Mouse (Mus musculus) testis, adult 2 months (tissue): ENCODE data around the gene Ublcp1. TPM values are rescaled to one million over a fixed set of nuclear protein-coding genes. Genes with fewer than 3 reads are reported as not detected.

ENCODE experiments used
- H3K27ac ChIP-seq: fragments of 200-500 bp; 2 replicates; pipeline ENCODE4 v1.5.1; 2012; ENCODE audit warnings: low read depth, low read length; ENCODE audit not compliant: control insufficient read depth, insufficient read depth
- H3K27me3 ChIP-seq: fragments of 200-500 bp; 2 replicates; pipeline ENCODE4 v1.6.1; 2012; ENCODE audit warnings: mild to moderate bottlenecking, low read length, moderate library complexity; ENCODE audit not compliant: control insufficient read depth, insufficient read depth
- H3K36me3 ChIP-seq: fragments of 200-500 bp; 2 replicates; pipeline ENCODE4 v1.6.1; 2012; ENCODE audit warnings: mild to moderate bottlenecking, low read length; ENCODE audit not compliant: control insufficient read depth, insufficient read depth
- H3K4me1 ChIP-seq: fragments of 200-500 bp; 2 replicates; pipeline ENCODE4 v1.6.1; 2012; ENCODE audit warnings: low read length; ENCODE audit not compliant: control insufficient read depth, insufficient read depth
- H3K4me3 ChIP-seq: fragments of 200-500 bp; 2 replicates; pipeline ENCODE4 v1.5.1; 2012; ENCODE audit warnings: low read depth, mild to moderate bottlenecking, low read length, moderate library complexity, mixed read lengths; ENCODE audit not compliant: control insufficient read depth
- CTCF ChIP-seq: fragments of 200-500 bp; IDR thresholded peaks from 2 replicates; pipeline ENCODE4 v1.5.1; 2012; ENCODE audit warnings: low read depth, mild to moderate bottlenecking, inconsistent platforms, low read length, moderate library complexity; ENCODE audit not compliant: control insufficient read depth, insufficient read depth, insufficient replicate concordance
- POLR2A ChIP-seq: fragments of 200-500 bp; IDR thresholded peaks from 2 replicates; pipeline ENCODE4 v1.6.1; 2012; ENCODE audit warnings: low read depth, mild to moderate bottlenecking, inconsistent platforms, low read length, moderate library complexity; ENCODE audit not compliant: control insufficient read depth
- polyA plus RNA-seq: library from polyadenylated mRNA; depleted of rRNA; stranded (reverse); fragments of >200 nt; gene quantifications from 2 replicates; pipeline ENCODE4 v1.2.3, GENCODE M21; 2012; rRNA removed

Gene Ublcp1
- 8.4 and 14.7 TPM in 2 replicates for polyA plus RNA-seq

DNA sequence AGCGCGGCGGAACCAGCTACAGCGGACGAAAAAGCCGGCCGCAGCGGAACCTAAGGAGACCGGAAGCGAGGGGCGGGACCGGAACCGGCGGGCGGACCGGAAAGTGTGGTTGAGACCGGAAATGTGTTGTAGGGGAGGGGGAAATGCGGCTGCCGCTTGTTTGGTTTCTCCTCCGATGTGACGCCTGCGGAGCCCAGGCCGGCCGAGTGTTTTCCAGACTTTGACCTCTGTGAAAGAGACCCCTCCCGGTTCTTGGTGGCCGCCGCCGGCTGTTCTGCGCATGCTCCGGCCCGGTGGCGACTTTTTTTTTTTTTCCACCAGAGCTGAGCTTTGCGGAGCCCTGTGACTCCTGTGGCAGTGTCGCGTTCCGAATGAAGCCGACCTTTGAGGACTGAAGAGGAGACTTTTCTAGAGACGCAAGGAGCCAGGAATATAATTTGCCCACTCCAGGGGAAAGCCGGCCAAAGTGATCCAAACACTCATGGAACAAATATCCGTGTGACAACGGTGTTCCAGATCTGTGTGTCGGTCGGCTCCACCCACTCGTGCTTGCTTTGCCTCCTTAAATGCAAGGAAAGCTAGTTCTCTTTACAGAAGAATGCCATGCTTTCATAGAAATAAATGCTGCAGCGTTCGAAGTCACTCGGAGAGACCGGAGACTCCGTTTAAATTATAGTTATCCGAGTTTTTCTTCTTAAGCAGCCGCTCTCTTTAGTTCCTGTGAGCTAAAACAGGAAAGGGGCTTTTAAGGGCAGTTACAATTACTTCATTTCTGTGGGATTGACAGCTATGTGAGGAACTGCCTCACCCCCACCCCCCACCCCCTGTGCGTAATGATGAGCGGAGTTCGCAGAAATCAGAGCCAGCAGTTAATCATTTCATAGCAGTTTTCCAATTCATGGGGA lies at the start of gene Ublcp1:
Ublcp1 (minus strand) TSS at position 67 of the 905 bp plus-strand sequence.
- peak within 1 kb of the TSS; percentile 100 for H3K4me3 ChIP-seq
- no peaks in the 10 kb centered on the region for H3K36me3 ChIP-seq
- no peaks in the 10 kb centered on the region for H3K27me3 ChIP-seq
- H3K4me1 ChIP-seq: peaks cover 7% of the 10 kb centered on the region; the same call in 1 of the 2 replicates
- peak; percentile 88 for TF ChIP-seq POLR2A
- TF ChIP-seq CTCF: no peak
- peak within 1 kb of the TSS; percentile 87 for H3K27ac ChIP-seq

DNA sequence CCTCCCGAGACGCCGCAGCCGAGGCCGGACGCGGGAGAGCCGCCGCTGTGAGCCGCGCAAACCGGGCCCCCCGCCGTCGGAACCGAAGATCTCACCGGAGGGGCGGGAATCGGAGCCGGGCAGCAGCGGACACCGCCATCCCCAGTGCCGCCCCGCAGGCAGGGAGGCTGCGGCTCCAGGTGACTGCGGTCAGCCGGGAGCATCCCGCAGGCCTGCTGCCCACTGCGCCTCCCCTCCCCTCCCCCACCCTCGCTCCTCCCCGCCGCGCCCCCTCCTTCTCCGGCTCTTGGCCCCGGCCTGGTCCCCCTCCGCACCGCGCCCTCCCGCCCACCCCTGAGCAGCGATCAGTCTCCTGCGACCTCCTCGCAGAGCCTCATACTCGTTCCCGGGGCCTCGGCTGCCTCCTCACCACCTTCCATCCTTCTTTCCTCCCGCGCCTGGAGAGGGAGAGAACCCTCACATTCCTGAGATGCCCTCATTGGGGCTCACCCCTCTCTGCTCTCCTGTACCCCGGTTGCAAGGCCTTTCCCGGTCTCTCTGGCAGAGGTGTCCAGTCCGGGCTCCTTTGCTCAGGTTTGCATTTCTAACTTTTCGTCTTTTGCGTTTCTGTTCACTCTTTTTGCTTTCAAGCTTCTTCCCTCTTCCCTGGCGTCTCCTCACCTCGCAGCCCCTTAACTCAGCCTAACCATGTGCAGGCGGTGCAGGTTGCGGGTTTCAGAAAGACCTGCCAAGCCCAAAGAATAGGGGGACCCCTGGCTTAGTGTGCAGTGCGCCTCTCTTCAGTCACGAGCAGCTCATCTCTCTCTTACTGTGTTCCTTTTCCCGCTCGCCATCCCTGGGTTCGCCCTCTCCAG lies 49.0 kb upstream of the Ublcp1 start:
- Histone ChIP-seq H3K4me1 (peaks cover 5% of the 10 kb centered on the region), H3K36me3 (no peaks in the 10 kb centered on the region), H3K4me3 (peak overlapping the region; percentile 89), H3K27ac (peak overlapping the region; percentile 86), H3K27me3 (no peaks in the 10 kb centered on the region)
- TF ChIP-seq CTCF: no peak
- TF ChIP-seq POLR2A: no peak; the same call in 1 of the 2 replicates

DNA sequence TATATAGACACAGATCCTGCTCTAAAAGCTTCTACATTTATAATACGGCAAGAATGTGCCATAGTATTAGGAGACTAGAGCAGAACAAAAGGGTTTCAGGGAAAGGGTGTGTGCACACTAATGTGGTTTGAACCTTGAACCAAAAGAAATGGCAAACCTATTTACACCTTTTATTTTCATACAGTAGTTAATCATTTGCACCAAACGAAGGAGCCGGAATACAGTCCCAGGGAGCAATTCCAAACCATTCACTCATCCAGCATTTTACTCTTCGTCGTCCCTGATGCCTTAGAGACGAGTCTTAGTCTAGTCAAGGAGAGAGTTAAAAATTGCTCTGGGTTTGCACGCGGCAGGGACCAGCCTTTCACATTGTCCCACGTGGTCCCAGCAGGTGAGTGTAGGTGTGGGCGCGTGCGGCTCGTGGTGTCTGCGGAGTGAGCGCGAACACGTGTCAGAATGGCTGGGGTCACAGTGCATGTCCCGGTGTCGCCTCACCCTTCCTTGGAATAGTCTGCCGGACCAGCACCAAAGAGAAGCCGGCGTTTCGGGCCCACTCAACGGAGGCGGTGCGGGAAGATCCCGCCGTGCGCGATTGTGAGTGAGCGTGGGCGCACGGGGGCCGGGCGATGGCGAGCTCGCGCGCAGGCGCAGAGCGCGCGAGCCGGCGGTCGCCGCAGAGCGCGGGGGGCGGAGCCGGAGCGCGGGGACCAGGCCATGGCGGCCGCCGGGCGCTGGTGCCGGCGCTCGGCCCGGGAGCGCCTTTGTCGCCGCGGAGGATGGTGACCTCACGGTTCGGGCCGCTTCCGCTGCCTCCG lies 48.2 kb upstream of the Ublcp1 start, which contains the start of gene Rnf145:
Rnf145 (plus strand) TSS at position 684 of the 815 bp plus-strand sequence.
- peak; percentile 49 for TF ChIP-seq POLR2A
- no peak for TF ChIP-seq CTCF
- Histone ChIP-seq H3K27me3 (no peaks in the 10 kb centered on the region), H3K27ac (peak within 1 kb of the TSS; percentile 86), H3K36me3 (no peaks in the 10 kb centered on the region), H3K4me3 (peak within 1 kb of the TSS; percentile 89), H3K4me1 (peaks cover 5% of the 10 kb centered on the region)

DNA sequence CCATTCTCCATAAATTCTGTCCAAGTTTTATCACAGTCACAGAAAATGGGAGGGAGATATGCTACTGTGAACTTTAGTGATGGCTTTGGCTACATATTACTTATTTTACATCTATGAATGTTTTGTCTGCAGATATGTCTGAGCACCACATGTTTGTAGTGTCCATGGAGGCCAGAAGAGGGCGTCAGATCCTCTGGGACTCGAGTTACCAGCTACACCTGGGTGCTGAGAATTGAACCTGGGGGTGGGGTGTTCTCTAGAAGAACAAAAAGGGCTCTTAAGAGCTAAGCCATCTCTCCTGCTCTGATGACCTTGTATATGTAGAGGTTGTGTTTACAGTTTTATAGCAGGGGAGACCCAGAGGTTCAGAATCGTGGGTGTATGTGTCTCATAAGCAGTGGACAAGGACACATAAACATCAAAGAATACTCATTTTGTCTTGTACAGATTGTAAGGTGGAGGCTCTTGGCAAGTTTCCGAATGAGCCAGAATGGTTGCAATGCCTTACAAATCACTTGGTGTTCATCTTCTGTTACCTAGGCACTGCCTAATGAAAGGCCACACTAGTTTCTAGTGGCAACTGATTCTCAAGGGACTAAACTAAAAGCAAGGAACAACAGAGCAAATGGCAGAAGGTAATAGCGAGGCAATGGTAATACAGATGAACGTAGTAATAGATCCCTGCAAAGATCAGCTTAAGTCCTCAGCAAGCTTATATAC lies 47.4 kb upstream of the Ublcp1 start:
- Histone ChIP-seq H3K4me3 (no peak overlapping the region), H3K27me3 (no peaks in the 10 kb centered on the region), H3K36me3 (no peaks in the 10 kb centered on the region), H3K27ac (no peak overlapping the region), H3K4me1 (peaks cover 5% of the 10 kb centered on the region)
- TF ChIP-seq POLR2A: no peak
- TF ChIP-seq CTCF: no peak

DNA sequence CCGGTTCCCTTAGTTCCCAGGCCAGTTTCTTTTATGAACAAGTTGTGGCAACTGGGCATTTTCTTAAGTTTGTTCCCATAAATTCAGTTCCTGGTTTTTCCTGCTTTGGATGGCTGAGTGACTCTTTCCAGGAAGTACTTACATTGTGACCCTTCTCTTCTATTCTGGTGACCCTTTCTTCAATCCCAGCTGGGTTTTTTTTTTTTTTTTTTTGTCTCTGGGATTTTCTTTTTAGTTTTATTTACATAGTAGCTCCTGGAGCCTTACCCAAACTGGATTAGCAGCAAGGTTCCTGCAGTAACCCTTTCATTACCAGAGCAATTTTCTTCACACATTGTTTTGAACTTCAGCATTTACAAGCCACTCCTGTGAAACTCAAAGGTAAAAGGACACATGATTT lies 46.1 kb upstream of the Ublcp1 start:
- TF ChIP-seq POLR2A (no peak), CTCF (no peak)
- Histone ChIP-seq H3K4me3 (no peak overlapping the region), H3K36me3 (no peaks in the 10 kb centered on the region), H3K27me3 (no peaks in the 10 kb centered on the region), H3K4me1 (peaks cover 5% of the 10 kb centered on the region), H3K27ac (no peak overlapping the region)

DNA sequence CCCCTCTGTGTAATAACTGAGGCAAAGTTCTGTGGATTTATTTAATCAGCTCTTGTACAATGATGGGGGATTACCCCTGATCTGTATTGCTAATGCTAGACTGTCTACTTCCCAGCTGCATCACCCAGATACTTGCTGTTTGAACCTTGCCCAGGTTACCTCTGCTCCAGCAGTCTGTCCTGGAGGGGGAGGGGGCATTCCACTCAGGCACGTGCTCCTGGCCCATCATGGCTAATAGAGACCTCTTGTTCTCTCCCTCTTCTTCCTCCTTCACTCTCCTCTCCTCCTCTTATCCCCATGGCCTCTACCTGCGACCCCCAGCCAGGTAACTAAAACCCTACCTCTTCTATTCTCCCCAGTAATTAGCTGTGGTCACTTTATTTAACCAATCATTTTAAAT lies 44.4 kb upstream of the Ublcp1 start:
- Histone ChIP-seq H3K4me3 (no peak overlapping the region), H3K27me3 (no peaks in the 10 kb centered on the region), H3K27ac (no peak overlapping the region), H3K36me3 (no peaks in the 10 kb centered on the region), H3K4me1 (peaks cover 5% of the 10 kb centered on the region)
- TF ChIP-seq POLR2A: no peak
- no peak for TF ChIP-seq CTCF
